Mouse (Mus musculus): ENCODE data around the gene Gm44511. TPM values are rescaled to one million over a fixed set of nuclear protein-coding genes. Genes with fewer than 3 reads are reported as not detected.
"Not testable (repeated sequence)": the region's sequence is repeated elsewhere in the genome, so short reads cannot be mapped to it uniquely, and the experiment has no call there.

The Gm44511 gene
- polyA plus RNA-seq, 1 experiment from 2014 or later, result not detected

- H3K27me3 ChIP-seq (ENCODE audit: control insufficient read depth, insufficient read depth, low read length); H3K9me3 ChIP-seq (ENCODE audit: control insufficient read depth, low read depth, low read length); H3K36me3 ChIP-seq (ENCODE audit: control insufficient read depth, insufficient read depth, low read length); H3K4me1 ChIP-seq (ENCODE audit: control insufficient read depth, insufficient read depth, low read length): not testable (repeated sequence)
- H3K4me3 ChIP-seq (ENCODE audit: low read depth, low read length), result peak overlapping the region; percentile 55
- H3K4me2 ChIP-seq (replicated peaks; ENCODE audit: low read depth, low read length), result peak overlapping the region; percentile 51
- H3K27ac ChIP-seq (ENCODE audit: low read length), result peak overlapping the region; percentile 87
- peak overlapping the region; percentile 52 for H3K9ac ChIP-seq (replicated peaks; ENCODE audit: low read depth, low read length)
- peak; percentile 68 for ATAC-seq (ENCODE audit: insufficient number of reproducible peaks, insufficient read depth, low FRiP score, low read depth)
- under 1% methylated on average over 49 of the region's 49 CpGs for WGBS
Measured at GRCm38 (mm10) chr6:128799144-128799895, 26.8 kb downstream of the Gm44511 start.

DNA sequence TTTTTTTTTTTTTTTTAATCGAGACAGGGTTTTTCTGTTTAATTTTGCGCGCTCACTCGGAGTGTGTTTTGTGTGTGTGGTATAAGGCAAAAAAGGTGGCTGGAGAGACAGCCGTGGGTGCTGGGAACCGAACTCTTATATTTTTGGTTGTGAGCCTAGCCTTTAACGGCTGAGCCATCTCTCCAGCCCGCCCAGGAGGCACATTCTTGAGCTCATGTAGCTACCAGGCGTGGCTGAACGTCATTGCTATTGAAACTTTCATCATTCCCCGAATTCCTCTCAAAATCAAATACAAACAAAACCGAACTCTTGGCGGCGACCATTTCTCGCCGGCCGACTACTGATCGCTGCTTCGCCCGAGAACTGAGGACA lies 27.4 kb downstream of the Gm44511 start:
- under 1% methylated on average over 20 of the region's 20 CpGs for WGBS
- ATAC-seq (ENCODE audit: insufficient number of reproducible peaks, insufficient read depth, low FRiP score, low read depth), result peak; percentile 42

GRCm38 (mm10) chr6:128797936-128798771 lies 28.0 kb downstream of the Gm44511 start:
- 14% methylated on average over 15 of the region's 15 CpGs for WGBS
- H3K4me3 ChIP-seq (ENCODE audit: low read depth, low read length), result peak overlapping the region; percentile 55
- H3K27me3 ChIP-seq (ENCODE audit: control insufficient read depth, insufficient read depth, low read length), result no peaks in the 10 kb centered on the region
- H3K9ac ChIP-seq (replicated peaks; ENCODE audit: low read depth, low read length), result no peak overlapping the region
- peak overlapping the region; percentile 61; the same call in 1 of the 2 replicates for H3K27ac ChIP-seq (ENCODE audit: low read length)
- H3K36me3 ChIP-seq (ENCODE audit: control insufficient read depth, insufficient read depth, low read length), result no peaks in the 10 kb centered on the region
- ATAC-seq (ENCODE audit: insufficient number of reproducible peaks, insufficient read depth, low FRiP score, low read depth), result no peak
- peaks cover 6% of the 10 kb centered on the region; the same call in 1 of the 2 replicates for H3K4me1 ChIP-seq (ENCODE audit: control insufficient read depth, insufficient read depth, low read length)
- H3K9me3 ChIP-seq (ENCODE audit: control insufficient read depth, low read depth, low read length), result no peaks in the 10 kb centered on the region
- peak overlapping the region; percentile 51 for H3K4me2 ChIP-seq (replicated peaks; ENCODE audit: low read depth, low read length)

More for the DNA sequence above, 27.4 kb downstream of the Gm44511 start:
- H3K9me3 ChIP-seq (ENCODE audit: control insufficient read depth, low read depth, low read length); H3K36me3 ChIP-seq (ENCODE audit: control insufficient read depth, insufficient read depth, low read length); H3K27me3 ChIP-seq (ENCODE audit: control insufficient read depth, insufficient read depth, low read length); H3K4me1 ChIP-seq (ENCODE audit: control insufficient read depth, insufficient read depth, low read length): not testable (repeated sequence)
- H3K9ac ChIP-seq (replicated peaks; ENCODE audit: low read depth, low read length), result peak overlapping the region; percentile 52
- H3K4me2 ChIP-seq (replicated peaks; ENCODE audit: low read depth, low read length), result peak overlapping the region; percentile 51
- H3K27ac ChIP-seq (ENCODE audit: low read length), result peak overlapping the region; percentile 87
- peak overlapping the region; percentile 55 for H3K4me3 ChIP-seq (ENCODE audit: low read depth, low read length)

DNA sequence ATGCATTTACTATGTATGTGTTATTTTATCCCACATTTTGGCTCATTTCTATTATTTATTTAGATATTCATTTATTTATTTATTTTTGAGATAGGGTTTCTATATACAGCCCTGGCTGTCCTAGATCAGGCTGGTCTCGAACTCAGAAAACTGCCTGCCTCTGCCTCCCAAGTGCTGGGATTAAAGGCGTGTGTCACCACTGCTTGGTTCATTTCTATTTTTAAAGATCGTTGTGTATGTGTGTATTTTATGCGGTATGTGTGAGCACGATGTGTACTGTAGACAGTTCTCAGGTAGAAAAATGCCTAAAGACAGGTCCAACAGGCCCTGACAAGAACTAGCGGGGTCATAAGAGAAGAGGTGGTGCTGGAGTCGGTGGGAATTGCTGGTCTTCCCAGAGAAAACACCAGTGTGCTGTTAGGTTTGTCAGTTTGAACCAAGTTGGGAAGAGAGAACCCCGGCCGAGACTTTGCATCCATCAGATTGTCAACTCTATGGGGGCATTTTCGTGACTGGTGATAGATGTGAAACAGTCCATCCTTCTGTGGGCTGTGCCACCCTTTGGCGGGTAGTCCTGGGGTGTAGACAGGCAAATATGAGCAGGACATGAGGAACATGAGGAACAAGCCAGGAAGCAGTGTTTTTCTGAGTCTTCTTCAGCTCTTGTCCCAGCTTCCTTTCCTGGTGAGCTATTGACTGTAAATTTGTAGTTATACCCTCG lies 28.8 kb downstream of the Gm44511 start:
- Histone ChIP-seq H3K27me3 (ENCODE audit: control insufficient read depth, insufficient read depth, low read length) (no peaks in the 10 kb centered on the region), H3K9ac (replicated peaks; ENCODE audit: low read depth, low read length) (no peak overlapping the region), H3K4me1 (ENCODE audit: control insufficient read depth, insufficient read depth, low read length) (peaks cover 6% of the 10 kb centered on the region; the same call in 1 of the 2 replicates), H3K4me3 (ENCODE audit: low read depth, low read length) (no peak overlapping the region), H3K36me3 (ENCODE audit: control insufficient read depth, insufficient read depth, low read length) (no peaks in the 10 kb centered on the region), H3K27ac (ENCODE audit: low read length) (no peak overlapping the region), H3K4me2 (replicated peaks; ENCODE audit: low read depth, low read length) (peak overlapping the region; percentile 51; the same call in 1 of the 2 replicates), H3K9me3 (ENCODE audit: control insufficient read depth, low read depth, low read length) (no peaks in the 10 kb centered on the region)
- WGBS, result 72% methylated on average over 12 of the region's 12 CpGs
- no peak for ATAC-seq (ENCODE audit: insufficient number of reproducible peaks, insufficient read depth, low FRiP score, low read depth)

- 76% methylated on average over 8 of the region's 8 CpGs for WGBS
- no peak overlapping the region for H3K4me3 ChIP-seq (ENCODE audit: low read depth, low read length)
Measured at GRCm38 (mm10) chr6:128796321-128796955, 29.7 kb downstream of the Gm44511 start.

DNA sequence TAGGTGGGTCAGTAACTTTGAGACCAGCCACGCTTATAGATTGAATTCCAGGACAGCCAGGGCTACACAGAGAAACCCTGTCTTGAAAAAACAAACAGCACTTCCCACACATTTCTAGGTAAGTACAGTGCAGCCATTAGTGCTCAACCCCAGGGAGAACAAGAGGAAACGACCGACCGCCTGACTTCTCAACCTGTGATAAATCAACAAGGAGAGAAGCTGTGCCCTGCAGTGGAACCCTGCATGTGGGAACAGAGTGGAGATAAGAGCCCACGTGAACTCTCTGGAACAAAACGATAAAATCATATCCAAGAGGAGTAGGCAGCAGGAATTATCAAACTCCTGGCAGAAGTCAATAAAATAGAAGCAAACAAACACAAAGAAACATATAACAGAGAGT lies 32.4 kb downstream of the Gm44511 start:
- WGBS, result 20% methylated on average over 6 of the region's 6 CpGs
- Histone ChIP-seq H3K9me3 (ENCODE audit: control insufficient read depth, low read depth, low read length) (no peaks in the 10 kb centered on the region), H3K4me3 (ENCODE audit: low read depth, low read length) (no peak overlapping the region), H3K9ac (replicated peaks; ENCODE audit: low read depth, low read length) (no peak overlapping the region), H3K27ac (ENCODE audit: low read length) (no peak overlapping the region), H3K4me1 (ENCODE audit: control insufficient read depth, insufficient read depth, low read length) (peaks cover 6% of the 10 kb centered on the region; the same call in 1 of the 2 replicates), H3K36me3 (ENCODE audit: control insufficient read depth, insufficient read depth, low read length) (no peaks in the 10 kb centered on the region), H3K4me2 (replicated peaks; ENCODE audit: low read depth, low read length) (no peak overlapping the region), H3K27me3 (ENCODE audit: control insufficient read depth, insufficient read depth, low read length) (no peaks in the 10 kb centered on the region)
- no peak for ATAC-seq (ENCODE audit: insufficient number of reproducible peaks, insufficient read depth, low FRiP score, low read depth)

More at GRCm38 (mm10) chr6:128796321-128796955, 29.7 kb downstream of the Gm44511 start:
- no peak overlapping the region for H3K27ac ChIP-seq (ENCODE audit: low read length)
- no peak overlapping the region for H3K9ac ChIP-seq (replicated peaks; ENCODE audit: low read depth, low read length)
- no peak for ATAC-seq (ENCODE audit: insufficient number of reproducible peaks, insufficient read depth, low FRiP score, low read depth)
- H3K27me3 ChIP-seq (ENCODE audit: control insufficient read depth, insufficient read depth, low read length), result no peaks in the 10 kb centered on the region
- H3K9me3 ChIP-seq (ENCODE audit: control insufficient read depth, low read depth, low read length), result no peaks in the 10 kb centered on the region
- peaks cover 6% of the 10 kb centered on the region; the same call in 1 of the 2 replicates for H3K4me1 ChIP-seq (ENCODE audit: control insufficient read depth, insufficient read depth, low read length)
- no peak overlapping the region for H3K4me2 ChIP-seq (replicated peaks; ENCODE audit: low read depth, low read length)
- H3K36me3 ChIP-seq (ENCODE audit: control insufficient read depth, insufficient read depth, low read length), result no peaks in the 10 kb centered on the region

DNA sequence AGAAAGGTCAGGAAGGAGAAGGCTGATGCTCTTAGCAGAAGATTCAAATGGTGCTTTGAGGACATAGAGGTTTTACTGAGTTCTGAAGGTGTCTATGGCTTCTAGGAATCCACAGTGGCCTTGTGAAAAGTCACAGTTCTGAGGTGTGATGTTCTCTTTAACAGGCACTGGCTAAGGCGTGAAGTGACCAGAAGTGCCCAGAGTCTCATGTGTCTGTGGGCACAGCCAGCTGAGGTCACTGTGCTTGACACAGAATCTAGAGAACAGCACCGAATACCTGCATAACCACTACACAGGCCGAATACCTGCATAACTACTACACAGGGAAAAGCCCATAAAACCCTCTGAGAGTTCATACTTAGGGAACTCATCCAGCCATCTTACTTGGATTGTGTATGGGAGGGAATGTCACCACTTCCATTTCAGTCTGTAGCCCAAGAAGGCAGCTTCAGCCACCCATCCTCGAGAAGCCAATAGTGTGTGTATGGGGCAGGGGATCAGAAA lies 35.6 kb downstream of the Gm44511 start:
- not testable (repeated sequence) for ATAC-seq (ENCODE audit: insufficient number of reproducible peaks, insufficient read depth, low FRiP score, low read depth); H3K9ac ChIP-seq (replicated peaks; ENCODE audit: low read depth, low read length)

More for the DNA sequence above, 35.6 kb downstream of the Gm44511 start:
- H3K9me3 ChIP-seq (ENCODE audit: control insufficient read depth, low read depth, low read length); H3K4me1 ChIP-seq (ENCODE audit: control insufficient read depth, insufficient read depth, low read length); H3K4me3 ChIP-seq (ENCODE audit: low read depth, low read length); H3K36me3 ChIP-seq (ENCODE audit: control insufficient read depth, insufficient read depth, low read length); H3K27me3 ChIP-seq (ENCODE audit: control insufficient read depth, insufficient read depth, low read length); H3K4me2 ChIP-seq (replicated peaks; ENCODE audit: low read depth, low read length); H3K27ac ChIP-seq (ENCODE audit: low read length): not testable (repeated sequence)
- WGBS, result 84% methylated on average over 4 of the region's 4 CpGs
